Mouse (Mus musculus): ENCODE results near the gene Robo4. TPM values are rescaled to one million over a fixed set of nuclear protein-coding genes. Genes with fewer than 3 reads are reported as not detected.
A peak's percentile ranks its signal among the peaks of the same experiment; 100 is the strongest.

The Robo4 gene
- total and polyA plus RNA-seq, 3 experiments, result not detected

GRCm38 (mm10) chr9:37432720-37433421 lies 31.2 kb downstream of the Robo4 start, which contains the start of gene Robo3:
Robo3 (minus strand) TSS chr9:37433246.
- no peak within 1 kb of the TSS for H3K4me3 ChIP-seq (replicated peaks in 1 of 3; ENCODE audit: low read depth in 2 of 3, low read length in 2 of 3, poor library complexity in 1 of 3)
- dilution Hi-C loops (cut with MboI; ENCODE audit: extremely low pct_ligation_motif_present, extremely low pct_unique_long_range_greater_than_20kb, low sequenced_read_pairs), result no loop called here
- no peaks in the 10 kb centered on the region for H3K79me2 ChIP-seq (replicated peaks; ENCODE audit: control insufficient read depth, extremely low read depth, insufficient read depth, poor library complexity, severe bottlenecking)

DNA sequence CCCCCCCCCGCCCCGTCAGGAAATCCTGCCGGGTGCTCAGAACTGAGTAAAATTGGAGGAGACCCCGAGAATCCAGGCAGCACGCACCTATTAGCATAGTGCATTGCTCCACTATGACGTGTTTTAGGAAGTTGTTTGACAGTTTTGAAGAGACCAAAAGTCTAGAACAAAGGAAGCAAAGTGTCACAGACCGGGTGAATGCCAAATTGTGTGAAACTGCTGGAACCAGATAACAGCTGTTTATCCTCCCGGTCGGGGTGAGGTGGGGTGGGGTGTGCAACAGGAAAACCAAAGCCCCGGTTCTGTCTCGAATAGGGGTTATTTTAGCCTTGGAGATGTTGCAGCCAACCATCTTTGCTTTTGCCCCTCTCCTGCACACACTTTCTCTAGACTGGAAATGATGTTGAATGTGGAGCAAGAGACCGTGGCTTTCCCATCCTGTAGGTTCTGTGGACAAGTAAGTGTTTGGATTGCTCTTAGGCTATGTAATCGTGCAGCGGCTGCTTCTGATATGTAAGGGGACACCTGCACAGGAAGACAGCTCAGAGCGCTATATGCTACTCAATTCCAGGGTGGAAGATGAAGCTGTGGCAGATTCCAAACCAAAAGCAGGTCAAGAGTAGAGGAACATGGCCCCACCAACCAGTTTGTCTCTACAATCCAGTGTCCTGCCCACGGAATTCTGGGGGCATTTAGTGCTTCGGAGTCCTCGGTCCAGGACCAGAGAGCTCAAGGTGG lies 32.3 kb downstream of the Robo4 start:
- peaks cover 3 to 38% of the 10 kb centered on the region in 2 experiments; a peak in 3 of 4 replicates for H3K4me1 ChIP-seq (ENCODE audit: control insufficient read depth in 1 of 2, insufficient read depth in 2 of 2)
- H3K4me2 ChIP-seq (ENCODE audit: insufficient read depth, low read depth, poor library complexity, severe bottlenecking), result no peak overlapping the region

More at GRCm38 (mm10) chr9:37432720-37433421, 31.2 kb downstream of the Robo4 start, which contains the start of gene Robo3:
- Histone ChIP-seq H3K9ac (ENCODE audit: insufficient read depth, low read depth) (no peak within 1 kb of the TSS), H3K27me3 (replicated peaks) (peaks cover 35% of the 10 kb centered on the region), H3K9me3 (replicated peaks; ENCODE audit: low read length) (no peaks in the 10 kb centered on the region), H3K4me2 (ENCODE audit: insufficient read depth, low read depth, poor library complexity, severe bottlenecking) (peak within 1 kb of the TSS; percentile 55), H3K4me1 (ENCODE audit: control insufficient read depth in 1 of 2, insufficient read depth in 2 of 2) (peaks cover 3 to 38% of the 10 kb centered on the region in 2 experiments; a peak in 3 of 4 replicates), H3K27ac (ENCODE audit: insufficient read depth, low read depth) (no peak within 1 kb of the TSS), H3K36me3 (replicated peaks in 1 of 2; ENCODE audit: control insufficient read depth in 1 of 2, insufficient read depth in 1 of 2, low read length in 1 of 2) (no peaks in the 10 kb centered on the region)
- TF ChIP-seq RAD21 (IDR thresholded peaks at IDR 0.05; ENCODE audit: low read depth, low read length) (no peak), TCF12 (IDR thresholded peaks at IDR 0.05; ENCODE audit: low read depth, low read length) (no peak), ZC3H11A (IDR thresholded peaks at IDR 0.05; ENCODE audit: low read depth, low read length) (no peak), JUN (IDR thresholded peaks at IDR 0.05; ENCODE audit: insufficient read depth, low read depth, low read length) (no peak), ZKSCAN1 (IDR thresholded peaks at IDR 0.05; ENCODE audit: borderline replicate concordance, low read depth, low read length) (no peak)
- in situ Hi-C loops (cut with MboI; ENCODE audit: low pct_ligation_motif_present, low pct_unique_long_range_greater_than_20kb, low sequenced_read_pairs), result no loop called here
- no peak for DNase-seq (ENCODE audit: extremely low read depth)

GRCm38 (mm10) chr9:37434932-37435331 lies 33.2 kb downstream of the Robo4 start:
- no peak for DNase-seq (ENCODE audit: extremely low read depth)
- H3K27me3 ChIP-seq (replicated peaks), result peaks cover 30% of the 10 kb centered on the region
- H3K79me2 ChIP-seq (replicated peaks; ENCODE audit: control insufficient read depth, extremely low read depth, insufficient read depth, poor library complexity, severe bottlenecking), result no peaks in the 10 kb centered on the region
- peaks cover 0 to 32% of the 10 kb centered on the region in 2 experiments; a peak in 2 of 4 replicates for H3K4me1 ChIP-seq (ENCODE audit: control insufficient read depth in 1 of 2, insufficient read depth in 2 of 2)
- no peaks in the 10 kb centered on the region for H3K36me3 ChIP-seq (replicated peaks in 1 of 2; ENCODE audit: control insufficient read depth in 1 of 2, insufficient read depth in 1 of 2, low read length in 1 of 2)
- H3K9ac ChIP-seq (ENCODE audit: insufficient read depth, low read depth), result no peak overlapping the region
- in situ Hi-C loops (cut with MboI; ENCODE audit: low pct_ligation_motif_present, low pct_unique_long_range_greater_than_20kb, low sequenced_read_pairs) (no loop called here), dilution Hi-C loops (cut with MboI; ENCODE audit: extremely low pct_ligation_motif_present, extremely low pct_unique_long_range_greater_than_20kb, low sequenced_read_pairs) (no loop called here)
- H3K4me3 ChIP-seq (replicated peaks in 1 of 3; ENCODE audit: low read depth in 2 of 3, low read length in 2 of 3, poor library complexity in 1 of 3), result no peak overlapping the region
- no peaks in the 10 kb centered on the region for H3K9me3 ChIP-seq (replicated peaks; ENCODE audit: low read length)
- no peak overlapping the region for H3K4me2 ChIP-seq (ENCODE audit: insufficient read depth, low read depth, poor library complexity, severe bottlenecking)
- H3K27ac ChIP-seq (ENCODE audit: insufficient read depth, low read depth), result no peak overlapping the region
- TF ChIP-seq USF1 (IDR thresholded peaks at IDR 0.05; ENCODE audit: low read depth, low read length) (no peak), BHLHE40 (IDR thresholded peaks at IDR 0.05; ENCODE audit: low read depth, low read length) (no peak), SMC3 (IDR thresholded peaks at IDR 0.05; ENCODE audit: low read depth, low read length) (no peak), PAX5 (IDR thresholded peaks at IDR 0.05; ENCODE audit: low read length) (no peak), POLR2A (IDR thresholded peaks at IDR 0.05; ENCODE audit: low read depth, low read length) (no peak), JUN (IDR thresholded peaks at IDR 0.05; ENCODE audit: insufficient read depth, low read depth, low read length) (no peak), CHD2 (IDR thresholded peaks at IDR 0.05; ENCODE audit: low read length) (no peak), MYC (IDR thresholded peaks at IDR 0.05; ENCODE audit: low read depth, low read length) (no peak), ZKSCAN1 (IDR thresholded peaks at IDR 0.05; ENCODE audit: borderline replicate concordance, low read depth, low read length) (no peak), USF2 (conservative IDR thresholded peaks at IDR 0.05; ENCODE audit: low read depth, low read length) (no peak), RAD21 (IDR thresholded peaks at IDR 0.05; ENCODE audit: low read depth, low read length) (no peak), GABPA (IDR thresholded peaks at IDR 0.05; ENCODE audit: insufficient replicate concordance, low read depth, low read length) (no peak), ZC3H11A (IDR thresholded peaks at IDR 0.05; ENCODE audit: low read depth, low read length) (no peak), ELF1 (IDR thresholded peaks at IDR 0.05; ENCODE audit: low read depth, low read length) (no peak), ZNF384 (IDR thresholded peaks at IDR 0.05; ENCODE audit: low read depth, low read length) (no peak)

More for the DNA sequence above, 32.3 kb downstream of the Robo4 start:
- no peaks in the 10 kb centered on the region for H3K9me3 ChIP-seq (replicated peaks; ENCODE audit: low read length)
- peaks cover 34% of the 10 kb centered on the region for H3K27me3 ChIP-seq (replicated peaks)
- dilution Hi-C loops (cut with MboI; ENCODE audit: extremely low pct_ligation_motif_present, extremely low pct_unique_long_range_greater_than_20kb, low sequenced_read_pairs) (no loop called here), in situ Hi-C loops (cut with MboI; ENCODE audit: low pct_ligation_motif_present, low pct_unique_long_range_greater_than_20kb, low sequenced_read_pairs) (no loop called here)
- no peak for DNase-seq (ENCODE audit: extremely low read depth)
- no peak overlapping the region for H3K4me3 ChIP-seq (replicated peaks in 1 of 3; ENCODE audit: low read depth in 2 of 3, low read length in 2 of 3, poor library complexity in 1 of 3)
- H3K9ac ChIP-seq (ENCODE audit: insufficient read depth, low read depth), result no peak overlapping the region
- no peaks in the 10 kb centered on the region for H3K36me3 ChIP-seq (replicated peaks in 1 of 2; ENCODE audit: control insufficient read depth in 1 of 2, insufficient read depth in 1 of 2, low read length in 1 of 2)
- no peak overlapping the region for H3K27ac ChIP-seq (ENCODE audit: insufficient read depth, low read depth)
- H3K79me2 ChIP-seq (replicated peaks; ENCODE audit: control insufficient read depth, extremely low read depth, insufficient read depth, poor library complexity, severe bottlenecking), result no peaks in the 10 kb centered on the region
- TF ChIP-seq MAX (IDR thresholded peaks at IDR 0.05; ENCODE audit: low read length), result no peak
- TF ChIP-seq KAT2A (IDR thresholded peaks at IDR 0.05; ENCODE audit: insufficient replicate concordance, low read length), result no peak
- TF ChIP-seq BHLHE40 (IDR thresholded peaks at IDR 0.05; ENCODE audit: low read depth, low read length), result no peak
- TF ChIP-seq SMC3 (IDR thresholded peaks at IDR 0.05; ENCODE audit: low read depth, low read length), result no peak
- no peak for TF ChIP-seq USF2 (conservative IDR thresholded peaks at IDR 0.05; ENCODE audit: low read depth, low read length)
- no peak for TF ChIP-seq POLR2A (IDR thresholded peaks at IDR 0.05; ENCODE audit: low read depth, low read length)
- TF ChIP-seq JUND (conservative IDR thresholded peaks at IDR 0.05; ENCODE audit: low read depth, low read length), result no peak

Data from CH12.LX (cell line).